24 mouse cellular contexts compared by ENCODE assay signal in the genomic region with DNA sequence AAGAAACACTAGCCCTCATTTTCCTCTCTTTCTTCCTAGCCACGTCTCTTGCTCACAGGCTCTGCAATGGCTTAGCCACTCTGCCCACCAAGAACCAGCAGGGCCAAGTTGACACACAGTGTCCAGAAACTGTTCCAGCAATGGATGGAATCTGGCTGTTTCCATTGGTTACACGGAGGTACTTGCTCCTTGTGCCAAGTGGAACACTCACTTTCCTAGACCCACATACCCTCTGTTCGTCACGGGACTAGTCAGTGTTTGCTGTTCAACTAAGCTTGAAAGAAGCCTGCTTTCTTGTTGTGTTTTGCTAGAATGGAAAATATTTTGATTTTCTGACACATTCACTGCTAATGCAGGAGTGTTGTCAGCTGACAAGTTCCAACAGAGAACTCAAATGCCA.
"Had no signal": no experiment of that assay in that cellular context is flagged by ENCODE, and none has a peak within 500 bp of the region (broad histone marks: within the 10 kb centered on the region; RNA-seq: fewer than 3 reads in every experiment).

No protein-coding gene starts in this region.

- H3K4me2 ChIP-seq: kidney, embryonic 15.5 days; limb, embryonic 13.5 days; liver, embryonic 12.5 days; liver, embryonic 15.5 days; lung, embryonic 15.5 days; midbrain, embryonic 11.5 days; neural tube, embryonic 13.5 days; stomach, embryonic 15.5 days had no signal

- H3K36me3 ChIP-seq: kidney, embryonic 15.5 days; limb, embryonic 10.5 days; limb, embryonic 13.5 days; liver, embryonic 12.5 days; liver, embryonic 15.5 days; lung, embryonic 15.5 days; neural tube, embryonic 13.5 days; stomach, embryonic 15.5 days had no signal

- DNase-seq: kidney, adult 8-10 months; kidney, postnatal 10 days; kidney, postnatal 36 days; layer of hippocampus, postnatal 36 days; liver; lung, adult 18-20 months; lung, postnatal 10 days; lung, postnatal 36 days; midbrain, embryonic 14.5 days; retina, postnatal 1 day; right cerebral cortex, postnatal 25 days; spleen, adult 18-20 months; thymus, postnatal 25 days had no signal

- ATAC-seq: liver, embryonic 12.5 days had no signal

- H3K4me1 ChIP-seq: kidney, embryonic 15.5 days; limb, embryonic 13.5 days; liver, embryonic 12.5 days; liver, embryonic 15.5 days; lung, embryonic 15.5 days; neural tube, embryonic 13.5 days; stomach, embryonic 15.5 days had no signal

- H3K27me3 ChIP-seq: kidney, embryonic 15.5 days; limb, embryonic 13.5 days; liver, embryonic 12.5 days; liver, embryonic 15.5 days; lung, embryonic 15.5 days; neural tube, embryonic 13.5 days; stomach, embryonic 15.5 days had no signal

- H3K27ac ChIP-seq: kidney, embryonic 15.5 days; left cerebral cortex, adult 2 months; limb, embryonic 10.5 days; limb, embryonic 13.5 days; liver, embryonic 12.5 days; liver, embryonic 15.5 days; lung, embryonic 15.5 days; neural tube, embryonic 13.5 days; stomach, embryonic 15.5 days had no signal

- H3K4me3 ChIP-seq: kidney, embryonic 15.5 days; left cerebral cortex, adult 2 months; limb, embryonic 10.5 days; limb, embryonic 13.5 days; liver, embryonic 12.5 days; liver, embryonic 15.5 days; lung, embryonic 15.5 days; myocyte; neural tube, embryonic 13.5 days; stomach, embryonic 15.5 days had no signal

- H3K9ac ChIP-seq: kidney, embryonic 15.5 days; limb, embryonic 13.5 days; liver, embryonic 12.5 days; liver, embryonic 15.5 days; lung, embryonic 15.5 days; neural tube, embryonic 13.5 days; stomach, embryonic 15.5 days had no signal

- H3K9me3 ChIP-seq: kidney, embryonic 15.5 days; limb, embryonic 10.5 days; limb, embryonic 13.5 days; liver, embryonic 12.5 days; liver, embryonic 15.5 days; lung, embryonic 15.5 days; neural tube, embryonic 13.5 days; stomach, embryonic 15.5 days had no signal
